Mouse (Mus musculus): ENCODE measurements around the gene Prkcq.

DNA sequence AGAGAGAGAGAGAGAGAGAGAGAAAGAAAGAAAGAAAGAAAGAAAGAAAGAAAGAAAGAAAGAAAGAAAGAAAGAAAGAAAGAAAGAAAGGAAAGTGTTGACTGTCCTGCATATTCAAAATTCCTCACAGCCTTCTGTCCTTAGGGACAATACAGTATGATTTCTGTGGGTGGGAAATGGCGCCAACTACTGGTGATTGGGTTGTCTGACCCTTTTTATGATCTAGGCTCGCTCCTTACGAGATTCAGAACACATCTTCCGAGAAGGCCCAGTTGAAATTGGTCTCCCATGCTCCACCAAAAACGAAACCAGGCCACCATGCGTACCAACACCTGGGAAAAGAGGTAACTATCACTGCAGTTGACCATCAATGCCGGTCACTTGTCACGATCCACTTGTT, 82.0 kb downstream of the Prkcq start:
- peak; percentile 89 for TF ChIP-seq CTCF (conservative IDR thresholded peaks at IDR 0.05; ENCODE audit: low read length)
- no peak for TF ChIP-seq NANOG (IDR thresholded peaks at IDR 0.05; ENCODE audit: borderline replicate concordance, low read length)
